Comparison of ENCODE assay signal across 1 mouse cellular context in the genomic region with DNA sequence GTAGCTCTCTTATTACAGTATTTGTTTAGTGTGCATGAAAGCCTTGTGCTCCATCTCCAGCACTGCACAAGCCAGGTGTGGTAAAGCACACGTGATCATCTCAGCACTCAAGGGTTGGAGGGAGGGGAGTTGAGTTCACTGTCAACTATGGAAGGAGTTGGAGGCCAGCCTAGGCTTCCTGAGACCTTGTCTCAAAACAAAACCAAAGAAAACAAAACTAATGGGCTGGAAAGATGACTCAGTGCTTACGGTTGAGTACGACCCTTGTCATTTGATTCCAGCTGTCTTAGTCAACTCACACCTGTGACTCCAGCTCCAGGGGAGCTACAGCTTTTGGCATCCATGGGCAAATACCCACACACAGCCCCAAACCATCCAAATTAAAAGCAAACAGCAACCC.
TF ChIP-seq lines count a peak whose summit lies in the region.

No protein-coding gene starts in this region.

TF ChIP-seq in CH12.LX, 34 proteins besides CTCF, POLR2A, EP300 and RAD21:
- TF ChIP-seq ZKSCAN1 (IDR thresholded peaks at IDR 0.05; ENCODE audit: borderline replicate concordance, low read depth, low read length): no peak
- TF ChIP-seq ZC3H11A (IDR thresholded peaks at IDR 0.05; ENCODE audit: low read depth, low read length): no peak
- peak; percentile 11; the same call in 1 of the 2 replicates for TF ChIP-seq ETS1 (conservative IDR thresholded peaks at IDR 0.05; ENCODE audit: low read depth, low read length)
- no peak for TF ChIP-seq ZNF384 (IDR thresholded peaks at IDR 0.05; ENCODE audit: low read depth, low read length)
- TF ChIP-seq IRF4 (IDR thresholded peaks at IDR 0.05; ENCODE audit: low read depth, low read length): peak; percentile 55; the same call in 1 of the 2 replicates
- TF ChIP-seq MAX (IDR thresholded peaks at IDR 0.05; ENCODE audit: low read length): peak; percentile 72
- peak; percentile 61 for TF ChIP-seq USF2 (conservative IDR thresholded peaks at IDR 0.05; ENCODE audit: low read depth, low read length)
- peak; percentile 71 for TF ChIP-seq USF1 (IDR thresholded peaks at IDR 0.05; ENCODE audit: low read depth, low read length)
- TF ChIP-seq TCF12 (IDR thresholded peaks at IDR 0.05; ENCODE audit: low read depth, low read length): peak; percentile 26; the same call in 1 of the 2 replicates
- peak; percentile 77 for TF ChIP-seq BHLHE40 (IDR thresholded peaks at IDR 0.05; ENCODE audit: low read depth, low read length)
